Mouse (Mus musculus): ENCODE data around the gene Rnaset2b.
"Not testable (repeated sequence)": the region's sequence is repeated elsewhere in the genome, so short reads cannot be mapped to it uniquely, and the experiment has no call there.

The Rnaset2b gene

GRCm38 (mm10) chr17:6970334-6970733 lies at the start of gene Rnaset2b:
Gene Rnaset2b, plus strand, starts transcription at chr17:6970634.
- not testable (repeated sequence) for DNase-seq (ENCODE audit: extremely low spot score, low spot score)

- DNase-seq (ENCODE audit: extremely low spot score, low spot score): not testable (repeated sequence)
Observed at GRCm38 (mm10) chr17:6931625-6932024, 38.8 kb upstream of the Rnaset2b start.

GRCm38 (mm10) chr17:6942560-6942959 lies 27.9 kb upstream of the Rnaset2b start:
- not testable (repeated sequence) for DNase-seq (ENCODE audit: extremely low spot score, low spot score)

- not testable (repeated sequence) for DNase-seq (ENCODE audit: extremely low spot score, low spot score)
Observed at GRCm38 (mm10) chr17:6947637-6947983, 22.8 kb upstream of the Rnaset2b start.

- DNase-seq (ENCODE audit: extremely low spot score, low spot score): peak; percentile 91
Observed at GRCm38 (mm10) chr17:6947984-6948768, 22.3 kb upstream of the Rnaset2b start, which contains the start of gene Rsph3b. Gene Rsph3b, minus strand, starts transcription at chr17:6948682.

- not testable (repeated sequence) for DNase-seq (ENCODE audit: extremely low spot score, low spot score)
Observed at GRCm38 (mm10) chr17:6948769-6949228, 21.6 kb upstream of the Rnaset2b start.

GRCm38 (mm10) chr17:6958881-6959280 lies 11.6 kb upstream of the Rnaset2b start:
- not testable (repeated sequence) for DNase-seq (ENCODE audit: extremely low spot score, low spot score)

GRCm38 (mm10) chr17:6959543-6960259 lies 10.7 kb upstream of the Rnaset2b start:
- DNase-seq (ENCODE audit: extremely low spot score, low spot score): not testable (repeated sequence)

- DNase-seq (ENCODE audit: extremely low spot score, low spot score): not testable (repeated sequence)
Observed at GRCm38 (mm10) chr17:6960349-6960748, 10.1 kb upstream of the Rnaset2b start.

- DNase-seq (ENCODE audit: extremely low spot score, low spot score): peak; percentile 24
Observed at GRCm38 (mm10) chr17:6960776-6961175, 9.7 kb upstream of the Rnaset2b start, which contains the start of gene Tagap1. Gene Tagap1, minus strand, starts transcription at chr17:6961156.

GRCm38 (mm10) chr17:6961181-6962000 lies 9.0 kb upstream of the Rnaset2b start:
- peak; percentile 23 for DNase-seq (ENCODE audit: extremely low spot score, low spot score)

- not testable (repeated sequence) for DNase-seq (ENCODE audit: extremely low spot score, low spot score)
Observed at GRCm38 (mm10) chr17:6962339-6962738, 8.1 kb upstream of the Rnaset2b start.

- not testable (repeated sequence) for DNase-seq (ENCODE audit: extremely low spot score, low spot score)
Observed at GRCm38 (mm10) chr17:6962936-6963335, 7.5 kb upstream of the Rnaset2b start.

GRCm38 (mm10) chr17:6965364-6965763 lies 5.1 kb upstream of the Rnaset2b start:
- DNase-seq (ENCODE audit: extremely low spot score, low spot score): peak; percentile 12

- not testable (repeated sequence) for DNase-seq (ENCODE audit: extremely low spot score, low spot score)
Observed at GRCm38 (mm10) chr17:6967673-6968072, 2.8 kb upstream of the Rnaset2b start.

GRCm38 (mm10) chr17:6971238-6971637 lies 804 bp downstream of the Rnaset2b start:
- not testable (repeated sequence) for DNase-seq (ENCODE audit: extremely low spot score, low spot score)

- not testable (repeated sequence) for DNase-seq (ENCODE audit: extremely low spot score, low spot score)
Observed at GRCm38 (mm10) chr17:6972836-6973396, 2.5 kb downstream of the Rnaset2b start.

GRCm38 (mm10) chr17:6974985-6975384 lies 4.6 kb downstream of the Rnaset2b start:
- DNase-seq (ENCODE audit: extremely low spot score, low spot score): not testable (repeated sequence)

- peak; percentile 47 for DNase-seq (ENCODE audit: extremely low spot score, low spot score)
Observed at GRCm38 (mm10) chr17:6978287-6979248, 8.1 kb downstream of the Rnaset2b start, which contains the start of gene Gm49721. Gene Gm49721, plus strand, starts transcription at chr17:6978904.

GRCm38 (mm10) chr17:6979380-6979779 lies 8.9 kb downstream of the Rnaset2b start:
- peak; percentile 24 for DNase-seq (ENCODE audit: extremely low spot score, low spot score)
